16 mouse cellular contexts compared by ENCODE assay signal in the genomic region with DNA sequence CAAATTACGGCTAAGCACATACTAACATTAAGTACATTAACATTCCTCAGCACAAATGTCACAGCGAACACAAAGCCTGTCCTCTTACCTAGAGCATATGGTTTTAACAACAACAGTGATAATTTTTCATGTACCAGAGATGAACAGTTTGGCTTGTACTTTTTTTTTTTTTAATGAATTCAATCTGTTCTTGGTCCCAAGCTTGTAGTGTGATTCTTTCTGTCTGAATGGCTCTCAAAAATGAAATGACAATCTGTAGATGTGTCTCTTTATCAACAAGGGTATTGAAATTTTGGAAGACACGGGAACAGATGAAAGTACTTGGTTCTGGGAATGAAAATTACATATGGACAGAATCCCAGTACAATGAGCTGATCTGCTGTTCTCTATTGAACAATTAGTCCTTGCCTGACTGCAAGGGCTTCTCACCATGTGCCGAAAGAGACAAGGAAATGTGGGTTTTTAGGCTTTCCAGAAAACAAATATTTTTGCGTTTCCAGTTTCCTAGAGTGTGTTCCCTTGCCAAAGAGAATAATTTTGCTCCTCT. TPM values are rescaled to one million over a fixed set of nuclear protein-coding genes. Genes with fewer than 3 reads are reported as not detected.
DNase-seq lines count a peak whose midpoint lies in the region; ATAC-seq lines count a peak whose summit lies in the region.
"Had no signal": no experiment of that assay in that cellular context is flagged by ENCODE, and none has a peak within 500 bp of the region (broad histone marks: within the 10 kb centered on the region; RNA-seq: fewer than 3 reads in every experiment).

No protein-coding gene starts in this region.

- no peaks in the 10 kb centered on the region for H3K4me1 ChIP-seq in forebrain, embryonic 14.5 days (ENCODE audit: control insufficient read depth, insufficient read depth, low read length)
- no peaks in the 10 kb centered on the region for H3K4me1 ChIP-seq in forebrain, embryonic 13.5 days
- no peaks in the 10 kb centered on the region for H3K4me1 ChIP-seq in liver, embryonic 12.5 days
- H3K4me1 ChIP-seq: heart, embryonic 10.5 days; hindbrain, embryonic 13.5 days had no signal

- H3K9ac ChIP-seq in forebrain, embryonic 14.5 days (ENCODE audit: low read length), result no peak overlapping the region
- H3K9ac ChIP-seq in forebrain, embryonic 13.5 days, result no peak overlapping the region
- H3K9ac ChIP-seq in liver, embryonic 12.5 days, result no peak overlapping the region
- H3K9ac ChIP-seq: hindbrain, embryonic 13.5 days had no signal

- H3K4me2 ChIP-seq in forebrain, embryonic 14.5 days (ENCODE audit: low read length), result no peak overlapping the region
- no peak overlapping the region for H3K4me2 ChIP-seq in forebrain, embryonic 13.5 days
- no peak overlapping the region for H3K4me2 ChIP-seq in liver, embryonic 12.5 days
- H3K4me2 ChIP-seq: hindbrain, embryonic 13.5 days had no signal

- no peak overlapping the region for H3K27ac ChIP-seq in forebrain, embryonic 14.5 days (ENCODE audit: low read depth, low read length)
- no peak overlapping the region for H3K27ac ChIP-seq in forebrain, embryonic 13.5 days
- no peak overlapping the region for H3K27ac ChIP-seq in liver, embryonic 12.5 days
- H3K27ac ChIP-seq: heart, embryonic 10.5 days; hindbrain, embryonic 13.5 days; hindbrain, postnatal 0 days had no signal

- H3K4me3 ChIP-seq in forebrain, embryonic 14.5 days (ENCODE audit: low read depth, low read length), result no peak overlapping the region
- H3K4me3 ChIP-seq in forebrain, embryonic 13.5 days, result no peak overlapping the region
- H3K4me3 ChIP-seq in liver, embryonic 12.5 days, result no peak overlapping the region
- H3K4me3 ChIP-seq: heart, embryonic 10.5 days; hindbrain, embryonic 13.5 days had no signal

- no peak for ATAC-seq in forebrain, embryonic 14.5 days
- ATAC-seq in forebrain, embryonic 13.5 days, result no peak; the same call in 1 of the 2 replicates
- no peak for ATAC-seq in liver, embryonic 12.5 days
- ATAC-seq: hindbrain, postnatal 0 days had no signal

- no peaks in the 10 kb centered on the region for H3K36me3 ChIP-seq in forebrain, embryonic 14.5 days (ENCODE audit: control insufficient read depth, insufficient read depth, low read length)
- no peaks in the 10 kb centered on the region for H3K36me3 ChIP-seq in forebrain, embryonic 13.5 days (ENCODE audit: poor library complexity, severe bottlenecking)
- no peaks in the 10 kb centered on the region for H3K36me3 ChIP-seq in liver, embryonic 12.5 days
- H3K36me3 ChIP-seq: heart, embryonic 10.5 days; hindbrain, embryonic 13.5 days had no signal

- H3K27me3 ChIP-seq in forebrain, embryonic 14.5 days (replicated peaks; ENCODE audit: control insufficient read depth, insufficient read depth, low read length), result no peaks in the 10 kb centered on the region
- H3K27me3 ChIP-seq in forebrain, embryonic 13.5 days, result no peaks in the 10 kb centered on the region
- H3K27me3 ChIP-seq in liver, embryonic 12.5 days (replicated peaks), result no peaks in the 10 kb centered on the region
- H3K27me3 ChIP-seq: hindbrain, embryonic 13.5 days had no signal

- H3K9me3 ChIP-seq in forebrain, embryonic 14.5 days (replicated peaks; ENCODE audit: control insufficient read depth, low read length), result no peaks in the 10 kb centered on the region
- no peaks in the 10 kb centered on the region for H3K9me3 ChIP-seq in forebrain, embryonic 13.5 days (replicated peaks)
- no peaks in the 10 kb centered on the region for H3K9me3 ChIP-seq in liver, embryonic 12.5 days (replicated peaks)
- H3K9me3 ChIP-seq: heart, embryonic 10.5 days; hindbrain, embryonic 13.5 days had no signal

- 74% methylated on average over 5 of the region's 5 CpGs for WGBS in forebrain, embryonic 14.5 days
- 81% methylated on average over 5 of the region's 5 CpGs for WGBS in forebrain, embryonic 13.5 days
- 71% methylated on average over 5 of the region's 5 CpGs for whole genome bisulfite sequencing in liver, embryonic 12.5 days (ENCODE audit: insufficient replicate concordance)

- DNase-seq in forebrain, embryonic 14.5 days (ENCODE audit: low spot score), result peak; percentile 36
- DNase-seq in layer of hippocampus, adult 11-12 months (ENCODE audit: low spot score), result peak; percentile 7
- no peak for DNase-seq in layer of hippocampus, postnatal 36 days
- DNase-seq in brain, adult 2 months (ENCODE audit: low read depth, low spot score), result peak; percentile 15
- peak; percentile 22 for DNase-seq in telencephalon, adult 2 months (ENCODE audit: low read depth, low spot score)
- DNase-seq: adrenal gland, postnatal 10 days; cerebellum, adult 2 months; gastrocnemius, postnatal 10 days; heart, adult 18-20 months; heart, postnatal 10 days; heart, postnatal 4 days had no signal

RNA-seq across cellular contexts. Expression of gene Dctd, which starts 35.3 kb away (rescaled TPM):
- polyA plus RNA-seq in forebrain, embryonic 14.5 days (2014; fragmentation: Nextera tagmentation; extraction: Ambion mirVana), result 13.5 and 14.2 TPM in 2 replicates
- 14.2 and 14.3 TPM in 2 replicates for polyA plus RNA-seq in forebrain, embryonic 13.5 days (2015; fragmentation: Nextera tagmentation; extraction: Ambion mirVana)
- total RNA-seq in layer of hippocampus, postnatal 36 days (2021), result 1 to 10 TPM; 6.7 to 8.8 TPM
- 16.8 and 18.3 TPM in 2 replicates for polyA plus RNA-seq in liver, embryonic 12.5 days (2016; fragmentation: Nextera tagmentation; extraction: Ambion mirVana)

Comparison
In these comparisons a context has a peak if more than half of its experiments do, and no peak if none do; other contexts are left out.
1. DNase-seq: peak in forebrain, embryonic 14.5 days (single experiment), layer of hippocampus, adult 11-12 months (single experiment), brain, adult 2 months (single experiment) and telencephalon, adult 2 months (single experiment); none in layer of hippocampus, postnatal 36 days (0 of 2).